In genomic region chr12:112276651-112277050, GRCm38 (mm10) we compare ENCODE assay signal across 13 mouse cellular contexts.
DNase-seq lines count a peak whose midpoint lies in the region; ATAC-seq and TF ChIP-seq lines count a peak whose summit lies in the region.
"Had no signal": no experiment of that assay in that cellular context is flagged by ENCODE, and none has a peak within 500 bp of the region (broad histone marks: within the 10 kb centered on the region; RNA-seq: fewer than 3 reads in every experiment).

No protein-coding gene starts in this region.

- peak; percentile 16 for DNase-seq in kidney, adult 18-20 months
- DNase-seq in heart, adult 8-10 months (ENCODE audit: low spot score) = peak; percentile 26
- DNase-seq in lung, postnatal 14 days = peak; percentile 11
- no peak for DNase-seq in layer of hippocampus, adult 9-11 months
- DNase-seq in left cerebral cortex, adult 2 months (ENCODE audit: extremely low spot score in 1 of 2, low spot score in 2 of 2) = no peak
- no peak for DNase-seq in layer of hippocampus, postnatal 14 days (ENCODE audit: low spot score in 2 of 2)
- DNase-seq: adrenal gland, adult 8-10 months; cerebellum, adult 9-10 months; layer of hippocampus, postnatal 36 days; liver, embryonic 13.5 days; thymus, postnatal 36 days had no signal

- no peak overlapping the region for H3K27ac ChIP-seq in kidney, embryonic 16.5 days (ENCODE audit: low read length)
- H3K27ac ChIP-seq in brown adipose tissue, adult 24 weeks (replicated peaks; ENCODE audit: low read depth, low read length) = peak overlapping the region; percentile 87
- H3K27ac ChIP-seq in left cerebral cortex, adult 2 months = no peak overlapping the region
- H3K27ac ChIP-seq: liver, embryonic 13.5 days had no signal

- peaks cover 19% of the 10 kb centered on the region; the same call in 1 of the 2 replicates for H3K4me1 ChIP-seq in kidney, embryonic 16.5 days (ENCODE audit: insufficient read depth, low read length)
- peaks cover 24% of the 10 kb centered on the region for H3K4me1 ChIP-seq in brown adipose tissue, adult 24 weeks (ENCODE audit: control insufficient read depth, insufficient read depth, insufficient read length, low read length)

- ATAC-seq in kidney, embryonic 16.5 days (ENCODE audit: low FRiP score, low TSS enrichment) = no peak

- no peak for TF ChIP-seq CTCF in left cerebral cortex, adult 2 months (IDR thresholded peaks at IDR 0.05)

- no peak overlapping the region for H3K9ac ChIP-seq in kidney, embryonic 16.5 days (replicated peaks; ENCODE audit: low read length)
- H3K9ac ChIP-seq: liver, embryonic 13.5 days had no signal

- 45% methylated on average over 7 of the region's 7 CpGs for WGBS in kidney, embryonic 16.5 days

- no peak overlapping the region for H3K4me2 ChIP-seq in kidney, embryonic 16.5 days (replicated peaks; ENCODE audit: low read depth, low read length)
- H3K4me2 ChIP-seq: liver, embryonic 13.5 days had no signal

- intact Hi-C loops in left cerebral cortex, adult 2 months (cut with DNase I) = no loop called here

- H3K4me3 ChIP-seq in kidney, embryonic 16.5 days (ENCODE audit: low read length) = no peak overlapping the region
- H3K4me3 ChIP-seq in brown adipose tissue, adult 24 weeks (ENCODE audit: insufficient read depth, low read depth, low read length) = no peak overlapping the region
- no peak overlapping the region for H3K4me3 ChIP-seq in left cerebral cortex, adult 2 months
- H3K4me3 ChIP-seq: liver, embryonic 13.5 days had no signal

- H3K27me3 ChIP-seq in kidney, embryonic 16.5 days (ENCODE audit: insufficient read depth, low read length) = peaks cover 9% of the 10 kb centered on the region; the same call in 1 of the 2 replicates
- H3K27me3 ChIP-seq: liver, embryonic 13.5 days had no signal

- no peaks in the 10 kb centered on the region for H3K9me3 ChIP-seq in kidney, embryonic 16.5 days (ENCODE audit: low read length)
- H3K9me3 ChIP-seq: liver, embryonic 13.5 days had no signal

- H3K36me3 ChIP-seq in kidney, embryonic 16.5 days (ENCODE audit: insufficient read depth, low read length) = no peaks in the 10 kb centered on the region
- H3K36me3 ChIP-seq: liver, embryonic 13.5 days had no signal

Comparison
In these comparisons a context has a peak if more than half of its experiments do, and no peak if none do; other contexts are left out.
1. DNase-seq: peak in kidney, adult 18-20 months (single experiment), heart, adult 8-10 months (single experiment) and lung, postnatal 14 days (single experiment); none in layer of hippocampus, adult 9-11 months (single experiment), left cerebral cortex, adult 2 months (0 of 2) and layer of hippocampus, postnatal 14 days (0 of 2).